Mouse (Mus musculus) midbrain, embryonic 12.5 days (tissue): ENCODE measurements around the gene Dll4. TPM values are rescaled to one million over a fixed set of nuclear protein-coding genes. Genes with fewer than 3 reads are reported as not detected.

ENCODE experiments used
- ATAC-seq: fragments of 200-750 bp; cut with Nextera tagmentation; 2 replicates; pipeline ENCODE4 v1.8.0; 2017; ENCODE audit warnings: low read depth, moderate TSS enrichment, moderate library complexity; ENCODE audit not compliant: low FRiP score
- H3K27ac ChIP-seq: fragments of 300-500 bp; sonication (generic); replicated peaks from 2 replicates; pipeline ENCODE4 v1.5.1; 2016; ENCODE audit warnings: mild to moderate bottlenecking
- H3K27me3 ChIP-seq: fragments of 300-500 bp; sonication (generic); 2 replicates; pipeline ENCODE4 v1.6.1; 2016; ENCODE audit warnings: mild to moderate bottlenecking
- H3K36me3 ChIP-seq: fragments of 300-500 bp; sonication (generic); 2 replicates; pipeline ENCODE4 v1.6.1; 2016
- H3K4me1 ChIP-seq: fragments of 300-500 bp; sonication (generic); 2 replicates; pipeline ENCODE4 v1.6.1; 2016
- H3K4me2 ChIP-seq: fragments of 300-500 bp; sonication (generic); replicated peaks from 2 replicates; pipeline ENCODE4 v1.6.1; 2016; ENCODE audit warnings: mild to moderate bottlenecking, moderate library complexity
- H3K4me3 ChIP-seq: fragments of 300-500 bp; sonication (generic); 2 replicates; pipeline ENCODE4 v1.5.1; 2016; ENCODE audit warnings: mild to moderate bottlenecking
- H3K9ac ChIP-seq: fragments of 300-500 bp; sonication (generic); replicated peaks from 2 replicates; pipeline ENCODE4 v1.6.1; 2016; ENCODE audit warnings: mild to moderate bottlenecking, moderate library complexity
- H3K9me3 ChIP-seq: fragments of 300-500 bp; sonication (generic); 2 replicates; pipeline ENCODE4 v1.6.1; 2016; ENCODE audit warnings: mild to moderate bottlenecking
- WGBS: fragments of 180-500 bp; shearing (Covaris S2); methylation state at CpG from one replicate; pipeline ENCODE4 v1.1.7; 2016; 5-methylcytosine and 5-hydroxymethylcytosine counted together
- polyA plus RNA-seq: library from polyadenylated mRNA; unstranded; fragments of >200 nt; fragmentation: Nextera tagmentation; extraction: Ambion mirVana; gene quantifications from 2 replicates; pipeline ENCODE4 v1.2.1, GENCODE M21; 2016

Gene Dll4
- polyA plus RNA-seq, 1 experiment from 2014 or later, result 4.4 TPM

DNA sequence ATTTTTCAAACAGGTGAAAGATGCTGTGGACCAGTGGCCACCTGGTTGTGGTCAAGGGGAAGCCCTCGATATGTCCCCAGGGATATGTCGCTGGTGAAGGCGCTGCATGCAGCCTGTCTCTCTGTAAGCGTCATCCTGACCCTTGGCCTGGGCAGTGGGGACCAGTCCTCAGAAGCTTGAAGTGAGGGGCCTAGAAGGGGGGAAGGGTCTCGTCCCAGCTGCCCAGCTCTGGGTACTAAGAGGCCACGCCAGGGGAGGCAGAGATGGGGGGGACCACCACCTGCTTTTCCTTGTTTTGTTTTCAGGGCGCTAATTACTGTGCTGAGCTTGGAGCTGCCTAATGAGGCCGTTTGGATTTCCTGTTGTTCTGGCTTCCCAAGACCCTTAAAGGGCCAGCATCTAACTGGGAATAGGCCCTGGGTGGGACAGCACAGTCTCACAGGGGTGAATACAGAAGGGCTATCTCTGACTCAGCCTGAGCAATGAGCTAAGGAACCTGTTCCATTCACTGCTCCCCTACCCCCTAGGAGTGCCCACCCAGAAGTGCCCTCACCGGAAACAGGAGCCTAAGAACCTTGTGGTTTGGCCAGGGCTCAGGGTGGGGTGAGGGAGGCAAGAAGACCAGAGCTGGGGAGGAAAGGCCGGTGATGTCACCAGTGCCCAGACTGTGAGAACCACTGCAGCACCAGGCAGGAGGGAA lies 11.7 kb upstream of the Dll4 start:
- H3K4me2 ChIP-seq, result no peak overlapping the region
- H3K9me3 ChIP-seq, result peaks cover 2% of the 10 kb centered on the region; the same call in 1 of the 2 replicates
- 0 out of 2 replicates have a peak overlapping the region, but pooled peaks have one; percentile 10 for H3K27ac ChIP-seq
- no peaks in the 10 kb centered on the region for H3K36me3 ChIP-seq
- H3K4me3 ChIP-seq, result no peak overlapping the region
- peak; percentile 34; the same call in 1 of the 2 replicates for ATAC-seq
- WGBS, result 33% methylated on average over 10 of the region's 10 CpGs
- H3K4me1 ChIP-seq, result peaks cover 13% of the 10 kb centered on the region
- peaks cover 74% of the 10 kb centered on the region for H3K27me3 ChIP-seq
- 0 out of 2 replicates have a peak overlapping the region, but pooled peaks have one; percentile 28 for H3K9ac ChIP-seq

DNA sequence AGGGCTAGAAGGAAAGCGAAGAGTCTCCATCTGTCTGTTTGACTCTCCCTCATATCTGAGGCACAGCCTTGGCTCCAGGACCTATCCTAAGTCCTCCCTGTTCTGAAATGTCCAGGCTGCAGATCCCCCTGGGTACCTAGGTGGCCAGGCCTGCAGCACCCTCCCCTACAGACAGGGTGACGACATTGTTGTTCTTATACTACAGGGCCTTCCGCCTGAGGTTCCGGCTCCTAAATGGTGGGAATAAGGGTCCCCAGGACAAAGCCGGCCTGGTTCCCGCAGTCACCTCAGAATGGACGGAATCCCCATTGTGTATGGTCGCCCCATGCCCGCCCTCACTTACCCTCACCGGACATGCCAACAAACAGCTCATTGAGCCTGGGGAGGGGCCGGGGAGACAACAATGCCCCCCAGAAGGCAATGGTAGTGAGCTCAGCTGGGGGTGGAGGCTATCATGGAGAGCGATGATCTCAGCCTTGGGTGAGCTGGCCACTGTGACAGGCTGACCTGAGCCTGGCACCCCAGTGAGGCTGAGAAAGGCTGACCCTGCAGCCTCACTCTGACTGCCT lies 10.8 kb upstream of the Dll4 start:
- H3K4me1 ChIP-seq, result peaks cover 13% of the 10 kb centered on the region
- H3K4me3 ChIP-seq, result no peak overlapping the region
- no peak overlapping the region for H3K4me2 ChIP-seq
- no peaks in the 10 kb centered on the region for H3K36me3 ChIP-seq
- no peak overlapping the region for H3K9ac ChIP-seq
- H3K27me3 ChIP-seq, result peaks cover 78% of the 10 kb centered on the region
- ATAC-seq, result no peak
- no peak overlapping the region for H3K27ac ChIP-seq
- WGBS, result 62% methylated on average over 12 of the region's 12 CpGs
- peaks cover 2% of the 10 kb centered on the region; the same call in 1 of the 2 replicates for H3K9me3 ChIP-seq

DNA sequence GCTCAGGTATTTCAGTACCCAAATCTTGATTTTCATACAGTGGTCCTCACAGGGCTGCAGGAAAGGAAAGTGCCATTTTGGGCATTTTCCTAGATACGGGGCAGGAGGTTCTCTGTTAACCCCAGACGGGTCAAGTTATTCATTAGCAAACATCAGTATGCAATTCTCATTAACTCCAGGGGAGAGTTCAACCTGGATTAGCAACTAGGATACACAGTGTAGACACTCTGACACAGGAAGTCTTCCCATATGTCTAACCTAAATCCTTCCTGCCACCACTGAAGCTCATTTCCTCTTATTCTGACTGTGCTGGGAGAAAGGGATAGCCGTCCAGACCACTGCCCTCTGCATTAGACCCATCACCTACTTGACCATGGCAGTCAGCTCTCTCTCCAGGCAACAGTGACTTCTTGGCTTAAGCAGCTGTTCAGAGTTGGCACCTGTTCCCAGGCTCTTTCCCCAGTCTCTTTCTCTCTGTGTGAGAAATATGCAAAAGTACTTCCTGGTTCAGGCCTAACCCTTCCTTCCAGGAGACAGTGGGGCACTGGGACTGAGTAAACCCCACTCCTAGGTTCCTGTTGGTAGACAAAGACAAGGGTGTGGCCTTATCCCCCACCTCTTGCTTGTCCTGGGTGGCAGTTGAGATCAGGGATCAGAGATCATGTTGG lies 7.4 kb upstream of the Dll4 start:
- H3K27me3 ChIP-seq, result peaks cover 99% of the 10 kb centered on the region
- no peak overlapping the region for H3K27ac ChIP-seq
- WGBS, result 84% methylated on average over 3 of the region's 3 CpGs

DNA sequence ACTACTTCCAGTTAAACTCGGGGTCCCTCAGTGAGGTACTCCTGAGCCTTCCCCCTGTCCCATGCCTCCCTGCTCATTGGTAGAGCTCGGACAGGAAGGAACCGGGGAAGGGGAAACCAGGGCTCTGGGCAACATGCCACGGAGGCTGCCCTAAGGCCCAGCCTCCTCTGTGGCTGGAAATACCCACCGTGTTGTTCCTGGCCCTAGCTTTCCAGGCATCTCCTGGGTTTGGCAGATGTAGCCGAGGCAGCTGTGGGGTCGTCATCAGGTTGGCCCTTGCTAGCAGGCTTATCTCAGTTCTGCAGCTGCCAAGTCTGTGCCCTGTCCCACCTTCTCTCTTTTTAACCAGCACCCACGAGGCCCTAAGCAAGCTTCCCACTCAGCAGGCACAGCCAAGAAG lies 5.0 kb upstream of the Dll4 start:
- no peak for ATAC-seq
- 72% methylated on average over 8 of the region's 8 CpGs for WGBS

More for the DNA sequence above, 7.4 kb upstream of the Dll4 start:
- no peak for ATAC-seq
- Histone ChIP-seq H3K36me3 (no peaks in the 10 kb centered on the region), H3K4me1 (peaks cover 31% of the 10 kb centered on the region), H3K9me3 (peaks cover 2% of the 10 kb centered on the region; the same call in 1 of the 2 replicates), H3K9ac (no peak overlapping the region), H3K4me2 (no peak overlapping the region), H3K4me3 (no peak overlapping the region)

DNA sequence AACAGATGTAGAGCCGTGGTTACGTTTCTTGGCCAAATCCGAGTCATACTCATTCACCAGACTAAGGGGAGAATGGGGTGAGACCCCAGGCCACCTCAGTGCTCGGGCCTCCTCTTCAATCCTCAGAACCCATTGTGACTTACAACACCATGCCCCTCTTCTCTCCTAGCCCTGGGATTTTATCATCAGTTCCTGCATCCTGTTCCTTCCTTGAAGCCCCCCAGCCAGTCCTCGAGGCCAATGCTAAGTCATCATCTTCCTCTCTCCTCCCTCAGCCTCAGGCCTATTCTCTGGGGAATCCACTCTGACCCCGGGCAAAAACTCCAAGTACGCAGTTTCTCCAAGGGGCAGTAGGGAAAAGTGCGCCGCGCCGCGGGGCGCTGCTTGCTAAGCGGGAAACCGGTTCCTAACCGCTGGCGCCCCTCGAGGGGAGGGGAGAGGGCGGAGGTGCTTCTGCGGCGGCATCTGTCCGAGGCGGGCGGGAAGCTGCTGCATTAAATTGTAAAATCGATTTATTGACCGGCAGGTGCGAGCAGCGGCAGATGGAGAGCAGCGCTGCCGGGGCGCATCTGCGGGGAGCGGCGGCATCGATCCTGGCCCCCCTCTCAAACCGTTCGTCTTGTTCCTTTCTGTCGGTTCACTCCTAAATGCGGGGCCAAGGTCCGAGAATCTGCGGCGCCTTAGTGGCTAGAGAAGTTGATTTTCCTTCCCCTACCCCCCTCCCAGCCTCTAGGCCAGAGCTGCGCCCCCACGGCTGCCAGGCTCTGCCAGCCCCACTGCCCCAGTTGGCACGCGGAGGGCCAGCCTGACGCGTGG lies 3.6 kb upstream of the Dll4 start:
- ATAC-seq, result no peak; the same call in none of the 2 replicates
- Histone ChIP-seq H3K4me2 (peak overlapping the region; percentile 62), H3K9ac (no peak overlapping the region), H3K9me3 (no peaks in the 10 kb centered on the region), H3K4me3 (peak overlapping the region; percentile 35), H3K36me3 (no peaks in the 10 kb centered on the region), H3K27ac (peak overlapping the region; percentile 75), H3K27me3 (peaks cover 99% of the 10 kb centered on the region), H3K4me1 (peaks cover 57% of the 10 kb centered on the region)
- 2% methylated on average over 44 of the region's 48 CpGs for WGBS

More for the DNA sequence above, 5.0 kb upstream of the Dll4 start:
- no peak overlapping the region for H3K4me3 ChIP-seq
- H3K27ac ChIP-seq, result no peak overlapping the region
- H3K4me2 ChIP-seq, result no peak overlapping the region
- H3K36me3 ChIP-seq, result no peaks in the 10 kb centered on the region
- peaks cover 99% of the 10 kb centered on the region for H3K27me3 ChIP-seq
- no peak overlapping the region for H3K9ac ChIP-seq
- peaks cover 2% of the 10 kb centered on the region; the same call in 1 of the 2 replicates for H3K9me3 ChIP-seq
- peaks cover 42% of the 10 kb centered on the region for H3K4me1 ChIP-seq

DNA sequence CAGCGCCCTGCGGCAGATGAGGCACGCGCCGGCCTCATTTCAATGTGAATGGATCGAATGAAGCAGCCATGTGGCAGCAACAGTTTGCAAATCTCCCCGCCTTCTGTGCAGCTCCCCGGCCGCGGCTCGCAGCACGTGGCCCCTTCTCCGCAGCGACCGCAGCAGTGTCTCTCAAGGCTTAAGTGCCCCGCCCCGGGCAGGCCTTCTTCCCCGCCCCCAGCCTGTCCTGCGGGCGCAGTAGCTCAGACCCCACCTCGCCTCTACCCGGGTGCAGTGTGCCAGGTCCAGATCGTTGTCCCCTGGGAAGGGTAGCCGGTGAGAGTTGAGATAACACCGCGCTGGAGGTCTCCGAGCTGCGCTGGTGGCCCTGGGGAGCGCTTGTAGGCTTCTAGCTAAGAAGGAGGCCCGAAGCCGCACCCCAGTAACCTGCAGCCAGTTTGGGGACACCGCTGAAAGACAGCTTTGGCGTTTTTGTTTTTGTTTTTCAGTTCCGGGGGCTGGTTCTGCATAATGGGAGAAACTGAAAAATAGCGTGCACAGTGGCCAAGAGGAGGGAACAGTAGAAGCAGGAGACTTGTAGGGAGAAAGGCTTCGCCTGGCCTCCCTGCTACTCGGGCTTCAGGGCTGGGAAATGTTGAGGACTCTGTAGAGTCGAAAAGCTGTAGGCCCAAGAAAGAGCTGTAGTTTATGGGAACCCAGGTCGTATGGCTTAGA lies 2.8 kb upstream of the Dll4 start:
- peak overlapping the region; percentile 75 for H3K27ac ChIP-seq
- WGBS, result 1% methylated on average over 39 of the region's 39 CpGs
- ATAC-seq, result peak; percentile 82
- no peaks in the 10 kb centered on the region for H3K9me3 ChIP-seq
- H3K4me2 ChIP-seq, result peak overlapping the region; percentile 62
- peak overlapping the region; percentile 35 for H3K4me3 ChIP-seq
- H3K9ac ChIP-seq, result no peak overlapping the region
- H3K4me1 ChIP-seq, result peaks cover 59% of the 10 kb centered on the region
- H3K36me3 ChIP-seq, result no peaks in the 10 kb centered on the region
- peaks cover 99% of the 10 kb centered on the region for H3K27me3 ChIP-seq

DNA sequence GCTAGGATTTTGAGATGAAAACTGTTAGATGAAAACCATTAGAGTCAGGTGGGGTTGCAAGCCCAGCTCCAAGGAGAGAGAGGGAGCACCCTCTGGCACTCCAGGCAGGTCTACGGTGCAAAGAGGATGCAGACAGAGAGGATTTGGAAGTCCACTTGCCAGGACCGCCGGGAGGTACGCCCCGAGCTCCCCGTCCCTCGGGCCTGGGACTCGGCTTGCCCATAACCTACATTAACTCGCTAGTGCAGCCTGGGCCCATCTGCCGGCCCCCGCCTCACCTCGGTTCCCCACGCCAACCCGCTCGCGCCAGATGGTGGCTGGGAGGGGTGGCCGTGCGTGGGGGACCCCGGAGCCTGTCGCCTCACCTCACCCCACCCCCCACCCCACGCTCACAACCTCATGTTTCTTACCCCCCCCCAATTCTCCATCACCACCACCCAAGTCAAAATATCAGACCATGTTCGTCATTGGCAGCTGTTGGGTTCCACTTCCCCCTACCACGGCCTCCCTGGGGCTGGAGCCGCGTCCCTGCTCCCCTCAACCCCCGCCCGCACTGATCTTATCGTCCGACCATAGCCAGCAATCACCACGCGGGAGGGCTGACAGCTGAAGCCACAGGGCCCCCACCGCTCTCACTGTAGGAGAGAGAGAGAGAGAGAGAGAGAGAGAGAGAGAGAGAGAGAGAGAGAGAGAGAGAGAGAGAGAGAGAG lies 1.6 kb upstream of the Dll4 start:
- Histone ChIP-seq H3K4me3 (peak overlapping the region; percentile 42), H3K27ac (no peak overlapping the region), H3K9ac (no peak overlapping the region), H3K4me1 (peaks cover 59% of the 10 kb centered on the region), H3K4me2 (peak overlapping the region; percentile 64), H3K36me3 (no peaks in the 10 kb centered on the region), H3K9me3 (no peaks in the 10 kb centered on the region), H3K27me3 (peaks cover 99% of the 10 kb centered on the region)
- 3% methylated on average over 30 of the region's 32 CpGs for WGBS
- no peak for ATAC-seq

DNA sequence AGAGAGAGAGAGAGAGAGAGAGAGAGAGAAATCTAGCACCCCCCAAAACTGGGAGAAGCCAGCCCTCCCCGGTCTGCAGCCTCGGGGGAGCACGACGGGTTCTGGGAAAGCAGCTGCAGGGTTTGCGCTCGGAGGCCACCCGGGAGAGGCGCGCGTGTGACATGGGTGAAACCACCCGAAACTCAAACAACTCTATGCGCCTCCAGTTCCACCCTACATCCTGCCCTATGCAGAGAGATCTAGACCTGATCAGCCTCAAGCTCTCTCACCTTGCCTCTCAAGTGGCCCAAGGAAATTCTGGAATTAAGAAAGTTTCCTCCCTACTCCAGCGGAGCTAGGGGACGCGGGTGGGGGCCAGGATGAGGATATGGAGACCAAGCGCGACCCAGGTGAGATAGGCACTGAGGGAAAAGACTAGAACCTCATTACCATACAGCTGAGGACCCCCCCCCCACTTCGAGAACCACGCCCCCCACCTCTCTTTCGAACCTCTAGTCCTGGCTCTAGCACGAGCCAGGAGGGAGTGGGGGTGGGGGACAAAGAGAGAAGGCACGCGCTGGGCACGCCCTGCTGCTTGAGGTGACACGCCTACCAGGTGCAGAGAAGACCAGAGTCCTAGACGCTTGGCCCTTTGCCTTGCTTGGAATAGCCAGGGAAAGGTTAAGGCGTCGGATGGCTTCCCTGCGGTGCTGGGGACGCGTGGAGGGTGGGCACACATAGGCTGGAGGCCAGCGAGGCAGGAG lies 837 bp upstream of the Dll4 start:
- Histone ChIP-seq H3K9me3 (no peaks in the 10 kb centered on the region), H3K9ac (no peak overlapping the region), H3K4me2 (peak overlapping the region; percentile 64), H3K4me3 (peak overlapping the region; percentile 42), H3K36me3 (no peaks in the 10 kb centered on the region), H3K4me1 (peaks cover 64% of the 10 kb centered on the region), H3K27me3 (peaks cover 99% of the 10 kb centered on the region), H3K27ac (no peak overlapping the region)
- ATAC-seq, result no peak
- 2% methylated on average over 32 of the region's 32 CpGs for WGBS

DNA sequence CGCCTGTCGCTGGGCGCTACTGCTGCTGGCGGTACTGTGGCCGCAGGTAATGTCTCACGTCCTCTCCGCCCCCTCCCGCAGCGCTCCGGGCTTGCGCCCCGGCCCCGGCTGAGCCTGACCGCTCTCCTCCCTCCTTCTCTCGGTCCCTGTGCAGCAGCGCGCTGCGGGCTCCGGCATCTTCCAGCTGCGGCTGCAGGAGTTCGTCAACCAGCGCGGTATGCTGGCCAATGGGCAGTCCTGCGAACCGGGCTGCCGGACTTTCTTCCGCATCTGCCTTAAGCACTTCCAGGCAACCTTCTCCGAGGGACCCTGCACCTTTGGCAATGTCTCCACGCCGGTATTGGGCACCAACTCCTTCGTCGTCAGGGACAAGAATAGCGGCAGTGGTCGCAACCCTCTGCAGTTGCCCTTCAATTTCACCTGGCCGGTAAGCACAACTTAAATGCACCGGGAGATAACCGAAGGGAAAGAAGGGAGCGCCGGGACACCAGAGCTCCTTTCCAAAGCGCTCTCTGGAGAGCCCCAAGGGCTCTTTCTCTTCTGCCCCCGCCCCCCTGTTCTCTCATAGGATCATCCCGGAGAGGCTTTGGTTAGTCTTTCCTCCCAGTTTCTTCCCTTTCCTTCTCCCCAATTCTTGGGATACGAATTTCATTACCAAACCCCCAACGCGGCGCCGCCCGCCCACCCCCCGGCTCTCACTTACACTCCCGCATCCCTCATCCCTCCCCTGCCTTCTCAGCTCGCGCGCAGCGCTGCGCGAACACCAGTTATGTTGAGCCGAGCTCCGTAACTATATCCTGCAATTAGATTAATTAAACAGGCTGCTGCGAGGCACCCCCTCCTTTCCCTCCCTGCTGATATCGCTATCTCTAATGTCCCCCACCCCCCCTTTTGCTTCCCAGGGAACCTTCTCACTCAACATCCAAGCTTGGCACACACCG lies 847 bp downstream of the Dll4 start:
- Histone ChIP-seq H3K4me3 (peak overlapping the region; percentile 42), H3K4me1 (peaks cover 58% of the 10 kb centered on the region), H3K9me3 (no peaks in the 10 kb centered on the region), H3K27ac (no peak overlapping the region), H3K4me2 (peak overlapping the region; percentile 64), H3K36me3 (no peaks in the 10 kb centered on the region), H3K27me3 (peaks cover 100% of the 10 kb centered on the region), H3K9ac (peak overlapping the region; percentile 28)
- 1% methylated on average over 58 of the region's 61 CpGs for WGBS
- no peak for ATAC-seq
